In genomic region chr14:118995226-118995925, GRCm38 (mm10) we compare ENCODE assay signal across 28 mouse cellular contexts. TPM values are rescaled to one million over a fixed set of nuclear protein-coding genes. Genes with fewer than 3 reads are reported as not detected.
DNase-seq lines count a peak whose midpoint lies in the region; ATAC-seq lines count a peak whose summit lies in the region.
"Had no signal": no experiment of that assay in that cellular context is flagged by ENCODE, and none has a peak within 500 bp of the region (broad histone marks: within the 10 kb centered on the region; RNA-seq: fewer than 3 reads in every experiment).

No protein-coding gene starts in this region.

- peak; percentile 31; the same call in 1 of the 2 replicates for ATAC-seq in liver, embryonic 13.5 days (ENCODE audit: low read depth)
- ATAC-seq in neural tube, embryonic 13.5 days (ENCODE audit: low read depth) = no peak
- ATAC-seq in neural tube, embryonic 15.5 days (ENCODE audit: low FRiP score) = no peak
- ATAC-seq in cerebellum, adult (ENCODE audit: insufficient number of reproducible peaks, low FRiP score, low TSS enrichment) = no peak
- ATAC-seq: CD4-positive, CD25-positive, alpha-beta regulatory T cell, adult 4 months; forebrain, embryonic 15.5 days had no signal

- H3K4me3 ChIP-seq in liver, embryonic 13.5 days (replicated peaks) = no peak overlapping the region
- no peak overlapping the region for H3K4me3 ChIP-seq in neural tube, embryonic 13.5 days
- no peak overlapping the region for H3K4me3 ChIP-seq in neural tube, embryonic 15.5 days (replicated peaks)
- H3K4me3 ChIP-seq: embryonic facial prominence, embryonic 10.5 days; embryonic facial prominence, embryonic 13.5 days; erythroblast, embryonic 14.5 days; forebrain, embryonic 12.5 days; forebrain, embryonic 15.5 days; heart, embryonic 12.5 days; heart, embryonic 15.5 days; hindbrain, embryonic 10.5 days; hindbrain, embryonic 13.5 days had no signal

- 67% methylated on average over 9 of the region's 9 CpGs for WGBS in liver, embryonic 13.5 days (ENCODE audit: insufficient replicate concordance)
- 87% methylated on average over 9 of the region's 9 CpGs for WGBS in neural tube, embryonic 13.5 days
- WGBS in neural tube, embryonic 15.5 days = 77% methylated on average over 9 of the region's 9 CpGs

- no peaks in the 10 kb centered on the region for H3K27me3 ChIP-seq in liver, embryonic 13.5 days
- H3K27me3 ChIP-seq in neural tube, embryonic 13.5 days = no peaks in the 10 kb centered on the region
- H3K27me3 ChIP-seq in neural tube, embryonic 15.5 days (replicated peaks) = no peaks in the 10 kb centered on the region
- H3K27me3 ChIP-seq: embryonic facial prominence, embryonic 13.5 days; forebrain, embryonic 12.5 days; forebrain, embryonic 15.5 days; heart, embryonic 12.5 days; heart, embryonic 15.5 days; hindbrain, embryonic 13.5 days had no signal

- H3K4me2 ChIP-seq in liver, embryonic 13.5 days = no peak overlapping the region
- no peak overlapping the region for H3K4me2 ChIP-seq in neural tube, embryonic 13.5 days
- no peak overlapping the region for H3K4me2 ChIP-seq in neural tube, embryonic 15.5 days
- H3K4me2 ChIP-seq: embryonic facial prominence, embryonic 13.5 days; forebrain, embryonic 12.5 days; forebrain, embryonic 15.5 days; heart, embryonic 12.5 days; heart, embryonic 15.5 days; hindbrain, embryonic 13.5 days had no signal

- DNase-seq in liver, embryonic 13.5 days = no peak
- no peak for DNase-seq in liver
- DNase-seq in lung, postnatal 10 days = peak; percentile 37
- DNase-seq in lung, postnatal 36 days = no peak
- DNase-seq in neural tube, embryonic 10.5 days (ENCODE audit: extremely low spot score, low spot score) = no peak
- DNase-seq: adrenal gland, adult 2 months; adrenal gland, postnatal 14 days; cerebellum, adult 11-12 months; cerebellum, adult 8-10 months; cerebellum, postnatal 10 days; cerebellum, postnatal 36 days; embryo, embryonic 11 days; gastrocnemius, postnatal 25 days; heart, postnatal 10 days; heart, postnatal 36 days had no signal

- H3K9ac ChIP-seq in liver, embryonic 13.5 days = no peak overlapping the region
- H3K9ac ChIP-seq in neural tube, embryonic 13.5 days = no peak overlapping the region
- no peak overlapping the region for H3K9ac ChIP-seq in neural tube, embryonic 15.5 days (replicated peaks)
- H3K9ac ChIP-seq: embryonic facial prominence, embryonic 13.5 days; forebrain, embryonic 12.5 days; forebrain, embryonic 15.5 days; heart, embryonic 12.5 days; heart, embryonic 15.5 days; hindbrain, embryonic 13.5 days had no signal

- H3K36me3 ChIP-seq in liver, embryonic 13.5 days = no peaks in the 10 kb centered on the region
- H3K36me3 ChIP-seq in neural tube, embryonic 13.5 days = peaks cover 52% of the 10 kb centered on the region
- peaks cover 48% of the 10 kb centered on the region for H3K36me3 ChIP-seq in neural tube, embryonic 15.5 days

- no peaks in the 10 kb centered on the region for H3K9me3 ChIP-seq in liver, embryonic 13.5 days (replicated peaks)
- H3K9me3 ChIP-seq in neural tube, embryonic 13.5 days = no peaks in the 10 kb centered on the region
- no peaks in the 10 kb centered on the region for H3K9me3 ChIP-seq in neural tube, embryonic 15.5 days (replicated peaks)
- H3K9me3 ChIP-seq: embryonic facial prominence, embryonic 10.5 days; embryonic facial prominence, embryonic 13.5 days; forebrain, embryonic 12.5 days; forebrain, embryonic 15.5 days; heart, embryonic 12.5 days; heart, embryonic 15.5 days; hindbrain, embryonic 10.5 days; hindbrain, embryonic 13.5 days had no signal

- no peak overlapping the region for H3K27ac ChIP-seq in liver, embryonic 13.5 days
- H3K27ac ChIP-seq in neural tube, embryonic 13.5 days (replicated peaks) = peak overlapping the region; percentile 24; the same call in 1 of the 2 replicates
- H3K27ac ChIP-seq in neural tube, embryonic 15.5 days (replicated peaks) = peak overlapping the region; percentile 23; the same call in 1 of the 2 replicates
- H3K27ac ChIP-seq: embryonic facial prominence, embryonic 10.5 days; embryonic facial prominence, embryonic 13.5 days; forebrain, embryonic 12.5 days; forebrain, embryonic 15.5 days; heart, embryonic 15.5 days; hindbrain, embryonic 10.5 days; hindbrain, embryonic 13.5 days had no signal

- H3K4me1 ChIP-seq in liver, embryonic 13.5 days (replicated peaks) = 0 out of 2 replicates have a peak, but pooled peaks cover 3% of the 10 kb centered on the region
- no peaks in the 10 kb centered on the region for H3K4me1 ChIP-seq in neural tube, embryonic 13.5 days (replicated peaks)
- H3K4me1 ChIP-seq in neural tube, embryonic 15.5 days = no peaks in the 10 kb centered on the region
- H3K4me1 ChIP-seq: embryonic facial prominence, embryonic 10.5 days; embryonic facial prominence, embryonic 13.5 days; forebrain, embryonic 12.5 days; forebrain, embryonic 15.5 days; heart, embryonic 12.5 days; heart, embryonic 15.5 days; hindbrain, embryonic 10.5 days; hindbrain, embryonic 13.5 days had no signal

RNA-seq across cellular contexts. Expression of gene Dnajc3, which starts 57.6 kb away (rescaled TPM):
- polyA plus RNA-seq in liver, embryonic 13.5 days (2015; fragmentation: Nextera tagmentation; extraction: Ambion mirVana) = 29.3 and 36.6 TPM in 2 replicates
- 21.8 and 27.7 TPM in 2 replicates for polyA plus RNA-seq in neural tube, embryonic 13.5 days (2015; fragmentation: Nextera tagmentation; extraction: Ambion mirVana)
- polyA plus RNA-seq in neural tube, embryonic 15.5 days (2015; fragmentation: Nextera tagmentation; extraction: Ambion mirVana) = 22.6 and 26.8 TPM in 2 replicates
